Mouse (Mus musculus): ENCODE measurements around the gene Spag7. TPM values are rescaled to one million over a fixed set of nuclear protein-coding genes. Genes with fewer than 3 reads are reported as not detected.

The Spag7 gene
- polyA plus RNA-seq, 1 experiment from 2014 or later = 167 TPM

- H3K9ac ChIP-seq = peak within 1 kb of the TSS; percentile 97
- DNase-seq = peak; percentile 55
- no peaks in the 10 kb centered on the region for H3K9me3 ChIP-seq (ENCODE audit: low read depth, low read length)
- ATAC-seq (ENCODE audit: insufficient read depth) = no peak
- no peaks in the 10 kb centered on the region for H3K27me3 ChIP-seq (ENCODE audit: insufficient read depth, low read length)
- peak within 1 kb of the TSS; percentile 100 for H3K4me3 ChIP-seq (ENCODE audit: low read depth, low read length)
- no peak for TF ChIP-seq CTCF (IDR thresholded peaks at IDR 0.05; ENCODE audit: low read depth)
- 4% methylated on average over 3 of the region's 3 CpGs for WGBS
- peaks cover 24% of the 10 kb centered on the region for H3K4me1 ChIP-seq (ENCODE audit: insufficient read depth)
- H3K36me3 ChIP-seq (ENCODE audit: insufficient read depth) = peaks cover 33% of the 10 kb centered on the region
- H3K4me2 ChIP-seq = peak within 1 kb of the TSS; percentile 97
- H3K27ac ChIP-seq (ENCODE audit: low read depth) = peak within 1 kb of the TSS; percentile 99
Observed at GRCm38 (mm10) chr11:70656964-70657363, 12.3 kb downstream of the Spag7 start, which contains the start of gene Eno3. Eno3 (plus strand) TSS chr11:70657202.

GRCm38 (mm10) chr11:70656456-70656927 lies 12.7 kb downstream of the Spag7 start:
- H3K27me3 ChIP-seq (ENCODE audit: insufficient read depth, low read length) = no peaks in the 10 kb centered on the region
- peak overlapping the region; percentile 100 for H3K4me3 ChIP-seq (ENCODE audit: low read depth, low read length)
- DNase-seq (peak; percentile 75), ATAC-seq (ENCODE audit: insufficient read depth) (peak; percentile 1; the same call in 1 of the 2 replicates)
- peaks cover 26% of the 10 kb centered on the region for H3K4me1 ChIP-seq (ENCODE audit: insufficient read depth)
- peak overlapping the region; percentile 97 for H3K4me2 ChIP-seq
- no peak for TF ChIP-seq CTCF (IDR thresholded peaks at IDR 0.05; ENCODE audit: low read depth)
- WGBS = 5% methylated on average over 16 of the region's 16 CpGs
- no peaks in the 10 kb centered on the region for H3K9me3 ChIP-seq (ENCODE audit: low read depth, low read length)
- H3K36me3 ChIP-seq (ENCODE audit: insufficient read depth) = peaks cover 34% of the 10 kb centered on the region
- H3K27ac ChIP-seq (ENCODE audit: low read depth) = peak overlapping the region; percentile 99
- H3K9ac ChIP-seq = peak overlapping the region; percentile 97

GRCm38 (mm10) chr11:70655571-70656455 lies 13.4 kb downstream of the Spag7 start:
- WGBS = under 1% methylated on average over 61 of the region's 61 CpGs
- ATAC-seq (ENCODE audit: insufficient read depth) (peak; percentile 40; the same call in 1 of the 2 replicates), DNase-seq (peak; percentile 77)
- H3K4me1 ChIP-seq (ENCODE audit: insufficient read depth) = peaks cover 26% of the 10 kb centered on the region
- peak overlapping the region; percentile 99 for H3K27ac ChIP-seq (ENCODE audit: low read depth)
- no peaks in the 10 kb centered on the region for H3K9me3 ChIP-seq (ENCODE audit: low read depth, low read length)
- no peak for TF ChIP-seq CTCF (IDR thresholded peaks at IDR 0.05; ENCODE audit: low read depth)
- H3K36me3 ChIP-seq (ENCODE audit: insufficient read depth) = peaks cover 34% of the 10 kb centered on the region
- no peaks in the 10 kb centered on the region for H3K27me3 ChIP-seq (ENCODE audit: insufficient read depth, low read length)
- H3K9ac ChIP-seq = peak overlapping the region; percentile 97
- peak overlapping the region; percentile 100 for H3K4me3 ChIP-seq (ENCODE audit: low read depth, low read length)
- H3K4me2 ChIP-seq = peak overlapping the region; percentile 97

- Histone ChIP-seq H3K27ac (ENCODE audit: low read depth) (peak overlapping the region; percentile 99), H3K9ac (peak overlapping the region; percentile 97), H3K4me1 (ENCODE audit: insufficient read depth) (peaks cover 26% of the 10 kb centered on the region), H3K27me3 (ENCODE audit: insufficient read depth, low read length) (no peaks in the 10 kb centered on the region), H3K36me3 (ENCODE audit: insufficient read depth) (peaks cover 38% of the 10 kb centered on the region), H3K4me2 (peak overlapping the region; percentile 97), H3K9me3 (ENCODE audit: low read depth, low read length) (no peaks in the 10 kb centered on the region), H3K4me3 (ENCODE audit: low read depth, low read length) (peak overlapping the region; percentile 100)
- ATAC-seq (ENCODE audit: insufficient read depth) (peak; percentile 48), DNase-seq (peak; percentile 92)
- WGBS = under 1% methylated on average over 44 of the region's 48 CpGs
- TF ChIP-seq CTCF (IDR thresholded peaks at IDR 0.05; ENCODE audit: low read depth) = no peak
Observed at GRCm38 (mm10) chr11:70654923-70655570, 14.2 kb downstream of the Spag7 start.

GRCm38 (mm10) chr11:70654198-70654922 lies 14.9 kb downstream of the Spag7 start, which contains the start of gene Pfn1:
Pfn1 (minus strand) TSS chr11:70654644.
- WGBS = 1% methylated on average over 60 of the region's 61 CpGs
- no peaks in the 10 kb centered on the region for H3K9me3 ChIP-seq (ENCODE audit: low read depth, low read length)
- no peak for TF ChIP-seq CTCF (IDR thresholded peaks at IDR 0.05; ENCODE audit: low read depth)
- peaks cover 26% of the 10 kb centered on the region for H3K4me1 ChIP-seq (ENCODE audit: insufficient read depth)
- H3K4me3 ChIP-seq (ENCODE audit: low read depth, low read length) = peak within 1 kb of the TSS; percentile 100
- H3K27me3 ChIP-seq (ENCODE audit: insufficient read depth, low read length) = no peaks in the 10 kb centered on the region
- peak; percentile 42 for ATAC-seq (ENCODE audit: insufficient read depth)
- peak within 1 kb of the TSS; percentile 97 for H3K9ac ChIP-seq
- peak within 1 kb of the TSS; percentile 97 for H3K4me2 ChIP-seq
- H3K36me3 ChIP-seq (ENCODE audit: insufficient read depth) = peaks cover 43% of the 10 kb centered on the region
- H3K27ac ChIP-seq (ENCODE audit: low read depth) = peak within 1 kb of the TSS; percentile 99
- DNase-seq = peak; percentile 88

- H3K27ac ChIP-seq (ENCODE audit: low read depth) = peak overlapping the region; percentile 99
- ATAC-seq (ENCODE audit: insufficient read depth) (peak; percentile 41), DNase-seq (peak; percentile 80)
- peaks cover 26% of the 10 kb centered on the region for H3K4me1 ChIP-seq (ENCODE audit: insufficient read depth)
- H3K27me3 ChIP-seq (ENCODE audit: insufficient read depth, low read length) = no peaks in the 10 kb centered on the region
- peak overlapping the region; percentile 100 for H3K4me3 ChIP-seq (ENCODE audit: low read depth, low read length)
- WGBS = under 1% methylated on average over 63 of the region's 63 CpGs
- H3K36me3 ChIP-seq (ENCODE audit: insufficient read depth) = peaks cover 48% of the 10 kb centered on the region
- H3K9me3 ChIP-seq (ENCODE audit: low read depth, low read length) = no peaks in the 10 kb centered on the region
- H3K9ac ChIP-seq = peak overlapping the region; percentile 97
- TF ChIP-seq CTCF (IDR thresholded peaks at IDR 0.05; ENCODE audit: low read depth) = no peak
- peak overlapping the region; percentile 97 for H3K4me2 ChIP-seq
Observed at GRCm38 (mm10) chr11:70653345-70654197, 15.6 kb downstream of the Spag7 start.
